Mouse (Mus musculus): ENCODE results near the gene Nr3c2. TPM values are rescaled to one million over a fixed set of nuclear protein-coding genes. Genes with fewer than 3 reads are reported as not detected.

The Nr3c2 gene
- polyA plus RNA-seq, 1 experiment from 2014 or later, result 3.0 TPM

DNA sequence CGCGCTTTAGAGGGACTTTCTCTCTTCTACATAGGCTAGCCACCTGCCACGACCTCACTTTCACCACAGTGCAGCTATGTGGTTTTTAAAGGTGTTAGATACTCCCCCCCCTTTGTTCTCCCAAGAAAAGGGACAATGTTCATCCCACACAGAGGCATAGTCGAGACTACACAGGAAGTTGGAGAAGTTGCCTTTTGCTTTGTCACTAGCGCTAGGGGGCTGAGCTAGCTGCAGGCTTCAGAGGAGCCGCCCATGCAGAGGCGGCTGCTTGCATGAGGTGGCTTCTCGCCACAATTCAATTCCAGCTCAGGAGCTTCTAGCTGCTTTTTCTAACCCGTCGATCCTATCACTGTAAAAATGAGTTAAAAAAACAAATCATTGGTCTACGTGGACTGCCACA, 393.4 kb downstream of the Nr3c2 start:
- Histone ChIP-seq H3K27me3 (no peaks in the 10 kb centered on the region), H3K27ac (no peak overlapping the region), H3K4me3 (no peak overlapping the region), H3K4me1 (no peaks in the 10 kb centered on the region), H3K9ac (no peak overlapping the region), H3K9me3 (no peaks in the 10 kb centered on the region), H3K36me3 (0 out of 2 replicates have a peak, but pooled peaks cover 6% of the 10 kb centered on the region), H3K4me2 (no peak overlapping the region)
- 78% methylated on average over 11 of the region's 11 CpGs for WGBS
- ATAC-seq (ENCODE audit: borderline replicate concordance, extremely low read depth, low FRiP score, low TSS enrichment), result no peak

DNA sequence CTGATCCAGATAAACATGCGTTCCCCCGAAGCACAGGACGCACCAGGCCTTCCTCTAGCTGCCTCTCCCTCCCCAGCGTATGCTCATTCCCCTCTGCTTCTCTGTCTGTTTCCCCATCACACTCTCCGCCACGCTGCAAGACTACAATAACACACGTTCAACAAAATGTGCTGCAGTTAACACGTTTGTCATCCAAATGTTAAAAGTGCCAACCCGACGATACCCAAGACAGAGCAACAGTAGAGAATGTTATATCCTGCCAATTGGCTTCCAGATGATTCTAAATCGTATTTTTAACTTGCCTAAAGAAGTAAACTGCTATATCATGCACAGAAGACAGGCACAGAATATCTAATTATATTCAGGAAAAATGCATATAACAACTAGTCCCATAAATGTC, 395.4 kb downstream of the Nr3c2 start:
- 87% methylated on average over 11 of the region's 11 CpGs for WGBS
- ATAC-seq (ENCODE audit: borderline replicate concordance, extremely low read depth, low FRiP score, low TSS enrichment), result no peak
- Histone ChIP-seq H3K9me3 (no peaks in the 10 kb centered on the region), H3K4me1 (no peaks in the 10 kb centered on the region), H3K4me3 (no peak overlapping the region), H3K27me3 (no peaks in the 10 kb centered on the region), H3K4me2 (no peak overlapping the region), H3K9ac (no peak overlapping the region), H3K36me3 (0 out of 2 replicates have a peak, but pooled peaks cover 6% of the 10 kb centered on the region), H3K27ac (no peak overlapping the region)

Data from lung, embryonic 15.5 days (tissue).